In the genomic region with DNA sequence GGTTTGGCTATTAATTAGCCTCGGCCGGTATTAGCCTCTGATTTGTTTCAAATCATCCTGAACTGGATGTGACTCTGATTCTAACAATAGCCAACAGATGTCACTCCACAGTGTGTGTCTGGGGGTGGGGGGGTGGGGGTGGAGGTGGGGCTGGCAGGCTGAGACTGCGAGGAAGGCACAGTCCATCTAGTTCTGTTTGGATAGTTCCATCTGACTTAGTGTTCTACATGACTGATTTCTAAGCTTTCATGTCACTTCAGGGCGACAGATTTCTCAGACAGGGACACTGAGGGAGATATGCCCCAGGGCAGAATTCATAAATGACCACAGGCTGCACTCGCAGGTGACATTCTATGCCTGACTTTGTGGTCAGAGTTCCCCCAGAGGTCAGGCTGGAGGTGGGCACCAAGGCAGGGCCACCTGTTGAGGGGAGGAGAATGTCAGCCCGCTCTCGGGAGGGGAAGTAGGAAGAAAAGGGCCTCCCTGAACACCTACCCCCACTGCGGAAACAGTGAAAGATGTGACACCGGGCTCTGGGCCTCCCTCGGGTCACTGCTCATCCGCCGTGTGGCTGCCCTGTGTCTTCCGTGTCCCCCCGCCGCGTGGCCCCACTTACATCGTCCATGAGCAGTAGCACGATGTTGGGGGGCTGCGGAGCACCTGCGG, we compare ENCODE assay signal across 8 mouse cellular contexts. TPM values are rescaled to one million over a fixed set of nuclear protein-coding genes. Genes with fewer than 3 reads are reported as not detected.
DNase-seq lines count a peak whose midpoint lies in the region; ATAC-seq and TF ChIP-seq lines count a peak whose summit lies in the region.

No protein-coding gene starts in this region.

- H3K9ac ChIP-seq in heart, embryonic 16.5 days (ENCODE audit: low read length) = peak overlapping the region; percentile 86
- H3K9ac ChIP-seq in liver, embryonic 16.5 days (ENCODE audit: low read depth, low read length) = peak overlapping the region; percentile 81

- peaks cover 4% of the 10 kb centered on the region; the same call in 1 of the 2 replicates for H3K36me3 ChIP-seq in heart, embryonic 16.5 days (ENCODE audit: control insufficient read depth, insufficient read depth)
- H3K36me3 ChIP-seq in G1E (replicated peaks) = peaks cover 31% of the 10 kb centered on the region
- H3K36me3 ChIP-seq in liver, embryonic 16.5 days (ENCODE audit: control insufficient read depth, insufficient read depth) = no peaks in the 10 kb centered on the region

- no peaks in the 10 kb centered on the region for H3K9me3 ChIP-seq in heart, embryonic 16.5 days (replicated peaks; ENCODE audit: control insufficient read depth, low read length)
- no peaks in the 10 kb centered on the region for H3K9me3 ChIP-seq in G1E (replicated peaks)
- no peaks in the 10 kb centered on the region for H3K9me3 ChIP-seq in liver, embryonic 16.5 days (replicated peaks; ENCODE audit: control insufficient read depth, low read length)

- H3K27ac ChIP-seq in heart, embryonic 16.5 days (ENCODE audit: low read length) = peak overlapping the region; percentile 78
- H3K27ac ChIP-seq in liver, embryonic 16.5 days (ENCODE audit: low read length) = peak overlapping the region; percentile 75

- DNase-seq in heart, postnatal 4 days = no peak
- DNase-seq in G1E (ENCODE audit: low spot score) = peak; percentile 48
- no peak for DNase-seq in ovary, postnatal 36 days (ENCODE audit: low spot score)
- no peak for DNase-seq in gastrocnemius, postnatal 25 days
- DNase-seq in layer of hippocampus, postnatal 10 days (ENCODE audit: low spot score in 2 of 2) = no peak

- TF ChIP-seq CTCF in G1E (IDR thresholded peaks at IDR 0.05; ENCODE audit: low read depth, low read length) = no peak

- 3% methylated on average over 20 of the region's 20 CpGs for WGBS in heart, embryonic 16.5 days
- 4% methylated on average over 20 of the region's 20 CpGs for WGBS in liver, embryonic 16.5 days (ENCODE audit: insufficient replicate concordance)

- ATAC-seq in heart, embryonic 16.5 days (replicated peaks; ENCODE audit: extremely low read depth, insufficient read depth, low FRiP score) = peak; percentile 19
- ATAC-seq in G1E (ENCODE audit: extremely low read depth, insufficient number of reproducible peaks, low FRiP score, poor library complexity, severe bottlenecking) = no peak
- peak; percentile 47 for ATAC-seq in granulocyte monocyte progenitor cell, adult 5-6 weeks (replicated peaks; ENCODE audit: poor library complexity, severe bottlenecking)
- peak; percentile 9 for ATAC-seq in liver, embryonic 16.5 days (ENCODE audit: low read depth)

- H3K4me2 ChIP-seq in heart, embryonic 16.5 days (ENCODE audit: low read depth, low read length) = peak overlapping the region; percentile 92
- peak overlapping the region; percentile 99 for H3K4me2 ChIP-seq in liver, embryonic 16.5 days (ENCODE audit: low read depth, low read length)

- peak overlapping the region; percentile 81 for H3K4me3 ChIP-seq in heart, embryonic 16.5 days (ENCODE audit: low read length)
- peak overlapping the region; percentile 86 for H3K4me3 ChIP-seq in G1E (ENCODE audit: low read depth, low read length)
- H3K4me3 ChIP-seq in liver, embryonic 16.5 days (ENCODE audit: low read depth, low read length) = peak overlapping the region; percentile 72

- H3K4me1 ChIP-seq in heart, embryonic 16.5 days (ENCODE audit: control insufficient read depth, insufficient read depth, low read length) = peaks cover 17% of the 10 kb centered on the region
- peaks cover 20% of the 10 kb centered on the region for H3K4me1 ChIP-seq in G1E (ENCODE audit: insufficient read depth, low read depth, low read length)
- H3K4me1 ChIP-seq in liver, embryonic 16.5 days (ENCODE audit: control insufficient read depth, low read depth, low read length) = peaks cover 19% of the 10 kb centered on the region

- no peaks in the 10 kb centered on the region for H3K27me3 ChIP-seq in heart, embryonic 16.5 days (ENCODE audit: control insufficient read depth, insufficient read depth, low read length)
- peaks cover 6% of the 10 kb centered on the region; the same call in 1 of the 2 replicates for H3K27me3 ChIP-seq in G1E (ENCODE audit: insufficient read depth, low read length)
- H3K27me3 ChIP-seq in liver, embryonic 16.5 days (ENCODE audit: control insufficient read depth, insufficient read depth, low read depth, low read length) = no peaks in the 10 kb centered on the region

RNA-seq across cellular contexts. Expression of a gene that starts 0.5 kb away (rescaled TPM):
- polyA plus RNA-seq in heart, embryonic 16.5 days (2015; fragmentation: Nextera tagmentation; extraction: Ambion mirVana) = 10.0 and 10.4 TPM in 2 replicates
- total RNA-seq in heart, postnatal 4 days (2021) = 10 to 100 TPM in 1 of 2 experiments, 1 to 10 TPM in 1; 9.2 to 10.6 TPM
- total RNA-seq in G1E (2014; fragmentation: Nextera tagmentation) = 5.0 and 6.0 TPM in 2 replicates
- 7.6 and 7.9 TPM in 2 replicates for total RNA-seq in G1E (2017)
- 2.9 and 3.0 TPM in 2 replicates for polyA plus RNA-seq in G1E (2012)
- total RNA-seq in granulocyte monocyte progenitor cell, adult 5-6 weeks (2014; fragmentation: Nextera tagmentation) = 39.0 and 46.3 TPM in 2 replicates
- 36.1 and 46.6 TPM in 2 replicates for total RNA-seq in granulocyte monocyte progenitor cell, adult 5-6 weeks (2017)
- polyA plus RNA-seq in liver, embryonic 16.5 days (2015; fragmentation: Nextera tagmentation; extraction: Ambion mirVana) = 8.1 and 8.6 TPM in 2 replicates
- 1 to 10 TPM; 1.3 to 1.8 TPM for total RNA-seq in gastrocnemius, postnatal 25 days (2021)
- 10 to 100 TPM; 10.6 to 10.7 TPM for total RNA-seq in layer of hippocampus, postnatal 10 days (2021)

RNA-seq across cellular contexts. Expression of a gene that starts 0.7 kb away (rescaled TPM):
- polyA plus RNA-seq in heart, embryonic 16.5 days (2015; fragmentation: Nextera tagmentation; extraction: Ambion mirVana) = 58.2 and 60.1 TPM in 2 replicates
- total RNA-seq in heart, postnatal 4 days (2021) = 10 to 100 TPM; 48.7 to 56.3 TPM
- total RNA-seq in G1E (2014; fragmentation: Nextera tagmentation) = 19.5 and 31.8 TPM in 2 replicates
- total RNA-seq in G1E (2017) = 32.2 and 40.4 TPM in 2 replicates
- polyA plus RNA-seq in G1E (2012) = 0.43 and 0.75 TPM in 2 replicates
- total RNA-seq in granulocyte monocyte progenitor cell, adult 5-6 weeks (2014; fragmentation: Nextera tagmentation) = 41.0 and 55.7 TPM in 2 replicates
- 16.1 and 21.7 TPM in 2 replicates for total RNA-seq in granulocyte monocyte progenitor cell, adult 5-6 weeks (2017)
- 21.5 and 22.8 TPM in 2 replicates for polyA plus RNA-seq in liver, embryonic 16.5 days (2015; fragmentation: Nextera tagmentation; extraction: Ambion mirVana)
- 10 to 100 TPM; 37.9 to 40.3 TPM for total RNA-seq in gastrocnemius, postnatal 25 days (2021)
- 10 to 100 TPM; 75.6 to 79.9 TPM for total RNA-seq in layer of hippocampus, postnatal 10 days (2021)

RNA-seq across cellular contexts. Expression of a gene that starts 11.8 kb away (rescaled TPM):
- polyA plus RNA-seq in heart, embryonic 16.5 days (2015; fragmentation: Nextera tagmentation; extraction: Ambion mirVana) = not detected in 2 replicates
- total RNA-seq in heart, postnatal 4 days (2021) = not detected
- total RNA-seq in G1E (2014; fragmentation: Nextera tagmentation) (not detected in 2 replicates), G1E (2017) (0.11 TPM in 1 of 2 replicates, not detected in the other)
- not detected in 2 replicates for polyA plus RNA-seq in G1E (2012)
- not detected in 2 replicates for total RNA-seq in granulocyte monocyte progenitor cell, adult 5-6 weeks (2014; fragmentation: Nextera tagmentation)
- total RNA-seq in granulocyte monocyte progenitor cell, adult 5-6 weeks (2017) = not detected in 2 replicates
- polyA plus RNA-seq in liver, embryonic 16.5 days (2015; fragmentation: Nextera tagmentation; extraction: Ambion mirVana) = not detected in 2 replicates
- not detected for total RNA-seq in gastrocnemius, postnatal 25 days (2021)
- total RNA-seq in layer of hippocampus, postnatal 10 days (2021) = not detected

RNA-seq across cellular contexts. Expression of a gene that starts 34.0 kb away (rescaled TPM):
- 159 and 204 TPM in 2 replicates for polyA plus RNA-seq in heart, embryonic 16.5 days (2015; fragmentation: Nextera tagmentation; extraction: Ambion mirVana)
- 10 to 100 TPM; 58.5 to 58.8 TPM for total RNA-seq in heart, postnatal 4 days (2021)
- 110 and 112 TPM in 2 replicates for total RNA-seq in G1E (2014; fragmentation: Nextera tagmentation)
- total RNA-seq in G1E (2017) = 100.0 and 146 TPM in 2 replicates
- polyA plus RNA-seq in G1E (2012) = 207 and 389 TPM in 2 replicates
- 276 and 290 TPM in 2 replicates for total RNA-seq in granulocyte monocyte progenitor cell, adult 5-6 weeks (2014; fragmentation: Nextera tagmentation)
- total RNA-seq in granulocyte monocyte progenitor cell, adult 5-6 weeks (2017) = 139 and 228 TPM in 2 replicates
- polyA plus RNA-seq in liver, embryonic 16.5 days (2015; fragmentation: Nextera tagmentation; extraction: Ambion mirVana) = 196 and 204 TPM in 2 replicates
- total RNA-seq in gastrocnemius, postnatal 25 days (2021) = 10 to 100 TPM; 35.7 to 36.9 TPM
- 10 to 100 TPM; 91.6 to 94.0 TPM for total RNA-seq in layer of hippocampus, postnatal 10 days (2021)

RNA-seq across cellular contexts. Expression of a gene that starts 42.9 kb away (rescaled TPM):
- 27.9 and 29.0 TPM in 2 replicates for polyA plus RNA-seq in heart, embryonic 16.5 days (2015; fragmentation: Nextera tagmentation; extraction: Ambion mirVana)
- total RNA-seq in heart, postnatal 4 days (2021) = 10 to 100 TPM; 36.5 to 38.2 TPM
- 70.8 and 71.7 TPM in 2 replicates for total RNA-seq in G1E (2014; fragmentation: Nextera tagmentation)
- total RNA-seq in G1E (2017) = 46.9 and 49.9 TPM in 2 replicates
- 375 and 441 TPM in 2 replicates for polyA plus RNA-seq in G1E (2012)
- total RNA-seq in granulocyte monocyte progenitor cell, adult 5-6 weeks (2014; fragmentation: Nextera tagmentation) = 76.0 and 153 TPM in 2 replicates
- 38.6 and 38.8 TPM in 2 replicates for total RNA-seq in granulocyte monocyte progenitor cell, adult 5-6 weeks (2017)
- 34.7 and 41.1 TPM in 2 replicates for polyA plus RNA-seq in liver, embryonic 16.5 days (2015; fragmentation: Nextera tagmentation; extraction: Ambion mirVana)
- 1 to 10 TPM in 1 of 2 experiments, under 1 TPM in 1; 0.82 to 1.1 TPM for total RNA-seq in gastrocnemius, postnatal 25 days (2021)
- 1 to 10 TPM; 3.0 to 5.0 TPM for total RNA-seq in layer of hippocampus, postnatal 10 days (2021)
